Comparison of ENCODE assay signal across 22 mouse cellular contexts in genomic region chr17:10776503-10776902, GRCm38 (mm10).
DNase-seq lines count a peak whose midpoint lies in the region; ATAC-seq lines count a peak whose summit lies in the region.
"Had no signal": no experiment of that assay in that cellular context is flagged by ENCODE, and none has a peak within 500 bp of the region (broad histone marks: within the 10 kb centered on the region; RNA-seq: fewer than 3 reads in every experiment).

No protein-coding gene starts in this region.

- H3K27ac ChIP-seq in kidney, embryonic 15.5 days: no peak overlapping the region
- H3K27ac ChIP-seq: embryonic facial prominence, embryonic 10.5 days; heart, embryonic 13.5 days; intestine, embryonic 15.5 days; midbrain, embryonic 12.5 days had no signal

- no peak overlapping the region for H3K4me3 ChIP-seq in kidney, embryonic 15.5 days (replicated peaks)
- H3K4me3 ChIP-seq: embryonic facial prominence, embryonic 10.5 days; heart, embryonic 13.5 days; intestine, embryonic 15.5 days; midbrain, embryonic 12.5 days had no signal

- no peaks in the 10 kb centered on the region for H3K9me3 ChIP-seq in kidney, embryonic 15.5 days (replicated peaks)
- H3K9me3 ChIP-seq: embryonic facial prominence, embryonic 10.5 days; G1E; heart, embryonic 13.5 days; intestine, embryonic 15.5 days; midbrain, embryonic 12.5 days had no signal

- WGBS in kidney, embryonic 15.5 days: 15% methylated on average over 10 of the region's 10 CpGs

- no peaks in the 10 kb centered on the region for H3K36me3 ChIP-seq in kidney, embryonic 15.5 days
- H3K36me3 ChIP-seq: embryonic facial prominence, embryonic 10.5 days; G1E; heart, embryonic 13.5 days; intestine, embryonic 15.5 days; midbrain, embryonic 12.5 days had no signal

- peak; percentile 33 for DNase-seq in embryo, embryonic 10 days (ENCODE audit: low spot score)
- no peak for DNase-seq in embryo, embryonic 10.5 days (ENCODE audit: low spot score)
- no peak for DNase-seq in kidney, adult 9 months
- DNase-seq in embryo, embryonic 11 days: peak; percentile 39
- peak; percentile 38 for DNase-seq in mesoderm, embryonic 11.5 days (ENCODE audit: low read depth, low spot score)
- no peak for DNase-seq in right cerebral cortex, postnatal 14 days
- DNase-seq in adrenal gland, postnatal 10 days: no peak
- DNase-seq: cerebellum, postnatal 10 days; heart, postnatal 36 days; kidney, postnatal 36 days; liver; liver, postnatal 0 days; right cerebral cortex, postnatal 4 days; thymus, postnatal 36 days had no signal

- no peak overlapping the region for H3K9ac ChIP-seq in kidney, embryonic 15.5 days
- H3K9ac ChIP-seq: heart, embryonic 13.5 days; intestine, embryonic 15.5 days; liver, postnatal 0 days; midbrain, embryonic 12.5 days had no signal

- no peak for ATAC-seq in kidney, embryonic 15.5 days (replicated peaks; ENCODE audit: low FRiP score)
- ATAC-seq: CD4-positive, CD25-positive, alpha-beta regulatory T cell, adult 4 months; forebrain, embryonic 16.5 days; intestine, embryonic 15.5 days; liver, postnatal 0 days had no signal

- H3K27me3 ChIP-seq in kidney, embryonic 15.5 days: no peaks in the 10 kb centered on the region; the same call in 1 of the 2 replicates
- H3K27me3 ChIP-seq: heart, embryonic 13.5 days; intestine, embryonic 15.5 days; midbrain, embryonic 12.5 days had no signal

- peaks cover 9% of the 10 kb centered on the region; the same call in 1 of the 2 replicates for H3K4me1 ChIP-seq in kidney, embryonic 15.5 days
- H3K4me1 ChIP-seq: heart, embryonic 13.5 days; intestine, embryonic 15.5 days had no signal

- H3K4me2 ChIP-seq in kidney, embryonic 15.5 days: 0 out of 2 replicates have a peak overlapping the region, but pooled peaks have one; percentile 5
- H3K4me2 ChIP-seq: heart, embryonic 13.5 days; intestine, embryonic 15.5 days; midbrain, embryonic 12.5 days had no signal

Comparison
In these comparisons a context has a peak if more than half of its experiments do, and no peak if none do; other contexts are left out.
1. DNase-seq: peak in embryo, embryonic 10 days (single experiment), embryo, embryonic 11 days (single experiment) and mesoderm, embryonic 11.5 days (single experiment); none in embryo, embryonic 10.5 days (single experiment), kidney, adult 9 months (single experiment), right cerebral cortex, postnatal 14 days (single experiment) and adrenal gland, postnatal 10 days (single experiment).